Mouse (Mus musculus) limb, embryonic 14.5 days (tissue): ENCODE data around the gene Slc25a22. TPM values are rescaled to one million over a fixed set of nuclear protein-coding genes. Genes with fewer than 3 reads are reported as not detected.

Experiments used
- ATAC-seq: fragments of 200-750 bp; cut with Nextera tagmentation; 2 replicates; pipeline ENCODE4 v1.8.0; 2017; ENCODE audit warnings: low read depth, moderate number of reproducible peaks, moderate TSS enrichment; ENCODE audit not compliant: low FRiP score
- DNase-seq: peaks from one replicate; pipeline ENCODE4 v3.0.0-alpha.2; 2015; ENCODE audit warnings: low spot score
- H3K27ac ChIP-seq: fragments of 300-500 bp; sonication (generic); replicated peaks from 2 replicates; pipeline ENCODE4 v1.5.1; 2014; ENCODE audit warnings: low read depth, mild to moderate bottlenecking, low read length, moderate library complexity, mixed read lengths
- H3K27me3 ChIP-seq: fragments of 300-500 bp; sonication (generic); 2 replicates; pipeline ENCODE4 v1.6.1; 2014; ENCODE audit warnings: low read length, mixed read lengths; ENCODE audit not compliant: control insufficient read depth, insufficient read depth
- H3K36me3 ChIP-seq: fragments of 300-500 bp; sonication (generic); 2 replicates; pipeline ENCODE4 v1.6.1; 2014; ENCODE audit warnings: mild to moderate bottlenecking, low read length, moderate library complexity, mixed read lengths; ENCODE audit not compliant: control insufficient read depth, insufficient read depth
- H3K4me1 ChIP-seq: fragments of 300-500 bp; sonication (generic); 2 replicates; pipeline ENCODE4 v1.6.1; 2014; ENCODE audit warnings: antibody characterized with exemption, low read length, mixed read lengths; ENCODE audit not compliant: control insufficient read depth, insufficient read depth
- H3K4me2 ChIP-seq: fragments of 300-500 bp; sonication (generic); replicated peaks from 2 replicates; pipeline ENCODE4 v1.6.1; 2014; ENCODE audit warnings: low read depth, mild to moderate bottlenecking, low read length, moderate library complexity; ENCODE audit not compliant: severe bottlenecking
- H3K4me3 ChIP-seq: fragments of 300-500 bp; sonication (generic); replicated peaks from 2 replicates; pipeline ENCODE4 v1.5.1; 2014; ENCODE audit warnings: low read length
- H3K9ac ChIP-seq: fragments of 300-500 bp; sonication (generic); 2 replicates; pipeline ENCODE4 v1.6.1; 2014; ENCODE audit warnings: mild to moderate bottlenecking, low read depth, low read length, moderate library complexity; ENCODE audit not compliant: severe bottlenecking
- H3K9me3 ChIP-seq: fragments of 300-500 bp; sonication (generic); 2 replicates; pipeline ENCODE4 v1.6.1; 2016; ENCODE audit warnings: low read length; ENCODE audit not compliant: control insufficient read depth
- POLR2A ChIP-seq: fragments of 200-500 bp; IDR thresholded peaks from 2 replicates; pipeline ENCODE4 v1.8.0; 2012; ENCODE audit warnings: inconsistent platforms, mild to moderate bottlenecking, moderate library complexity, borderline replicate concordance; ENCODE audit not compliant: insufficient read depth, insufficient read length; ENCODE audit errors: extremely low read depth
- WGBS: fragments of 180-500 bp; shearing (Covaris S2); extraction: QIAGEN DNeasy Blood & Tissue Kit; methylation state at CpG from one replicate; pipeline ENCODE4 v1.1.7; 2014; 5-methylcytosine and 5-hydroxymethylcytosine counted together
- polyA plus RNA-seq, 2 experiments: library from polyadenylated mRNA; depleted of rRNA in 1 of 2; stranded (reverse) in 1 of 2; unstranded in 1 of 2; fragments of >200 nt; fragmentation: Nextera tagmentation in 1 of 2; extraction: Ambion mirVana in 1 of 2; gene quantifications; 2 replicates each; pipeline versions ENCODE4 v1.2.1 to v1.2.3; 2012 to 2014

Gene Slc25a22
- polyA plus RNA-seq, 2 experiments = 22.8 to 75.1 TPM

DNA sequence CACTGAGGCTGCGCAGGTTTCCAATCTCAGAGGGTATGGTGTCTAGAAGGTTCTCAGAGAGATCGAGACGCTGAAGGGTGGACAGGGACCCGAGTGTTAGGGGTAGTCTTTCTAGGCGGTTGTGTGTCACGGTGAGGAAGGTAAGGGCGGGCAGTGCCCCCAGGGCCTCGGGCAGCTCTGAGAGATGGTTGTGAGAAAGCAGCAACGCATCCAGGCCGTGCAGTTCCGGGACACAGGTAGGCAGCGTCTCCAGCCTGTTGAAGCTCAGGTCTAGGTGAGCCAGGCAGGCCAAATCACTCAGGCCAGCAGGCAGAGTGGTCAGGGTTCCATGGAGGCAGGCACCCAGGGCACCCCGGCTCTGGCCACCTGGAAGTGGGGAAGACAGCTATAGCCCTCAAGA is 4.5 kb upstream of the Slc25a22 start:
- no peaks in the 10 kb centered on the region for H3K9me3 ChIP-seq
- peaks cover 19% of the 10 kb centered on the region for H3K4me1 ChIP-seq
- H3K9ac ChIP-seq = peak overlapping the region; percentile 57; the same call in 1 of the 2 replicates
- peak overlapping the region; percentile 81; the same call in 1 of the 2 replicates for H3K4me2 ChIP-seq
- WGBS = 87% methylated on average over 13 of the region's 13 CpGs
- ATAC-seq (no peak), DNase-seq (no peak)
- peaks cover 23% of the 10 kb centered on the region for H3K36me3 ChIP-seq
- H3K27ac ChIP-seq = no peak overlapping the region
- H3K27me3 ChIP-seq = no peaks in the 10 kb centered on the region
- peak overlapping the region; percentile 45; the same call in 1 of the 2 replicates for H3K4me3 ChIP-seq
- TF ChIP-seq POLR2A = no peak

DNA sequence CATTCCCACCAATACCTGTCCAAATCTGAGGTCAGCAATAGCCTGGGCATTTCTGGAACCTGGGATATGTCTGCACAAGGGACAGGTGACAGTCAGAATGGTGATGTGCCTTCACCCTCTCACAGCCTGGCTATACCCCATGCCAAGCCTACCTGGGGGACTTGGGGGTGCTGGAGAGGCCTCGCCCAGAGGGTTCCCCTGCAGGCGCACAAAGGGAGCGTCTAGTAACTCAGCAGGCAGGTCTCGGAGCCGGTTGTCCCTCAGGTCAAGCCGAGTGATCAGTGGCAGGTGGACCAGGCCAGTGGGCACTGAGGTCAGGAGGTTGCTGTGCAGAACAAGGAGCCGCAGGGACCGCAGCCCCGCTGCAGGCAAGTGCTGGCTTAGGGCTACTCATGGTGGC is 3.8 kb upstream of the Slc25a22 start:
- Histone ChIP-seq H3K4me2 (no peak overlapping the region), H3K9ac (no peak overlapping the region), H3K9me3 (no peaks in the 10 kb centered on the region), H3K4me3 (no peak overlapping the region), H3K4me1 (peaks cover 25% of the 10 kb centered on the region), H3K27ac (no peak overlapping the region), H3K27me3 (no peaks in the 10 kb centered on the region), H3K36me3 (peaks cover 23% of the 10 kb centered on the region)
- WGBS = 91% methylated on average over 9 of the region's 9 CpGs
- ATAC-seq = no peak
- no peak for TF ChIP-seq POLR2A
- DNase-seq = no peak

DNA sequence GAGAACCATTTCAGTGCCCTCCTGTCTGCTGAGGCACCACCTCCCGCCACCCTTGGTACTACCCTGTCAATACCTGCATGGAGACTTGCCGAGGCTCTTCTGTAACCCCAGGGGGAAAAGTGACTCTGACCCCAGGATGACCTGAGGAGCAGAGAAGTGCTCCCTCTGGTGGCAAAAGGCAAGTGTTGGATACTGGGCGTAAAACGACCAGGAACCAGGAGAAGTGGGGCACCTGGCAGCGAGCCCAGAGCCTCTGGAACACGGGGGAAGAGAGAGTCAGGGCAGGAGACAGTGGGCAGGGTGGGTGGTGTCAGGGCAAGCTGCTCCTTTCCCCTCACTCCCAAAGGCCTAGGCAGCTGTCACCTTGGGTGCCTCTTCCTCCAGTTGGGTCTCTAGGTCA is 2.9 kb upstream of the Slc25a22 start:
- peaks cover 23% of the 10 kb centered on the region for H3K36me3 ChIP-seq
- WGBS = 28% methylated on average over 6 of the region's 6 CpGs
- peak; percentile 47 for DNase-seq

DNA sequence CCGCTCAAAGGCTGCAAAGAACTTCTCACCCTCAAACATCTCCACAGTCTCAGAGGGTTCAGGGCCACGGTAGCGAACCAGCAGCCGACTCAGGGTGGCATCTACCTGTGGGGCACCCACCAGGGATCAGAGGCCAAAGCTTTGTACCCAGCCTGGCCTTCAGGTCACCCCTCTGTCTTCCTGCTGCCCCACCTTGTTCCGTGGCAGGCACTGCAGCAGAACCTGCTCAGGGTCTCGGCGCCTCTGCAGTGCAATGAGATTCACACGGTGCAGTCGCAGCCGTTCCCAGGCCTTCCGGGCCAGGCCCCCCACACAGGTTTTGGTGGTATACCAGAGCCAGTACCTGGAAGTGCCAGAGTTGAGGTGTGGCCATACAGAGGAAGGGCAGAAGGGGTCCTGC is 2.1 kb upstream of the Slc25a22 start:
- TF ChIP-seq POLR2A = no peak

More for the DNA sequence above, 2.9 kb upstream of the Slc25a22 start:
- Histone ChIP-seq H3K27ac (no peak overlapping the region), H3K4me1 (peaks cover 31% of the 10 kb centered on the region), H3K27me3 (no peaks in the 10 kb centered on the region), H3K9me3 (no peaks in the 10 kb centered on the region), H3K4me3 (no peak overlapping the region), H3K4me2 (no peak overlapping the region), H3K9ac (no peak overlapping the region)
- TF ChIP-seq POLR2A = no peak
- ATAC-seq = no peak

DNA sequence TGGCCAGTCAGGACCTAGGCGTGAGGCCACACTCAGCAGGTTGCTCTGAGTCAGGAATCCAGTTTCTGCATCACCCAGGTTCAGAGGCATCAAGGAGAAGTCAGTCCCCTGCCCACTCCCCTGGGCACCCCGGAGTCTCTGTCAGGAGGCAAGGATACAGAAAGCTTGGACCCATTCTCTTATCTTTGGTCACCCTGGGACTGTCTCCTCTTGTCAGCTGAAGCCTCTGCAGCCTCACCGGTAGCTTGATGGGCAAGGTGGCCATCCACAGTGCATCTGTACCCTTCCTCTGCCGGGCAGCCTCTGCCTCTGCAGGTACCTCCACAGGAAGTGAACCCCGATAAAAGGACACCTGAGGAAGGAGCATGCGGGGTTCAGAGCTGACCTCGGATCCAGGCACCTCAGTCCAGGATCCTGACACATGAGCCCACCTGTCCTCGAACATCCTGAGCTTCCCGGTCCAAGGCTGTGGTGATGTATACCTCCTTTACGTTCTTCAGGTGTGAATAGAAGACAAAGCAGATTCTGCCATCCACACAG is 1.5 kb upstream of the Slc25a22 start:
- H3K4me1 ChIP-seq = peaks cover 35% of the 10 kb centered on the region
- ATAC-seq = no peak

More for the DNA sequence above, 2.1 kb upstream of the Slc25a22 start:
- Histone ChIP-seq H3K4me2 (no peak overlapping the region), H3K27me3 (no peaks in the 10 kb centered on the region), H3K9ac (no peak overlapping the region), H3K27ac (no peak overlapping the region), H3K4me3 (no peak overlapping the region), H3K9me3 (no peaks in the 10 kb centered on the region), H3K36me3 (peaks cover 23% of the 10 kb centered on the region), H3K4me1 (peaks cover 34% of the 10 kb centered on the region)
- ATAC-seq = no peak
- WGBS = 93% methylated on average over 11 of the region's 11 CpGs
- DNase-seq = no peak

More for the DNA sequence above, 1.5 kb upstream of the Slc25a22 start:
- WGBS = 94% methylated on average over 10 of the region's 10 CpGs
- Histone ChIP-seq H3K36me3 (peaks cover 23% of the 10 kb centered on the region), H3K4me3 (no peak overlapping the region), H3K9me3 (no peaks in the 10 kb centered on the region), H3K27ac (no peak overlapping the region), H3K9ac (no peak overlapping the region), H3K27me3 (no peaks in the 10 kb centered on the region), H3K4me2 (no peak overlapping the region)
- TF ChIP-seq POLR2A = no peak
- no peak for DNase-seq
